Mouse (Mus musculus) layer of hippocampus, adult 9-11 months (tissue): ENCODE results near the gene Dmd.

Experiments used
- DNase-seq: peaks from one replicate; pipeline ENCODE4 v3.0.0; 2022

Gene Dmd

GRCm38 (mm10) chrX:84435608-84436007, 1486.9 kb downstream of the Dmd start:
- DNase-seq, result peak; percentile 17

GRCm38 (mm10) chrX:84436556-84436955, 1487.9 kb downstream of the Dmd start:
- no peak for DNase-seq

GRCm38 (mm10) chrX:84442996-84443395, 1494.3 kb downstream of the Dmd start:
- no peak for DNase-seq

GRCm38 (mm10) chrX:84443985-84444384, 1495.3 kb downstream of the Dmd start:
- no peak for DNase-seq

GRCm38 (mm10) chrX:84444638-84445037, 1496.0 kb downstream of the Dmd start:
- DNase-seq, result no peak

GRCm38 (mm10) chrX:84454473-84454872, 1505.8 kb downstream of the Dmd start:
- DNase-seq, result no peak

- no peak for DNase-seq
Measured at GRCm38 (mm10) chrX:84514650-84515366, 1566.1 kb downstream of the Dmd start.

- no peak for DNase-seq
Measured at GRCm38 (mm10) chrX:84551995-84552394, 1603.3 kb downstream of the Dmd start.

GRCm38 (mm10) chrX:84553441-84553840, 1604.8 kb downstream of the Dmd start:
- no peak for DNase-seq

- no peak for DNase-seq
Measured at GRCm38 (mm10) chrX:84598476-84598875, 1649.8 kb downstream of the Dmd start.

GRCm38 (mm10) chrX:84640446-84640845, 1691.8 kb downstream of the Dmd start:
- DNase-seq, result no peak

GRCm38 (mm10) chrX:84747683-84748082, 1799.0 kb downstream of the Dmd start:
- no peak for DNase-seq

GRCm38 (mm10) chrX:84860012-84860647, 1911.5 kb downstream of the Dmd start:
- DNase-seq, result peak; percentile 52

- no peak for DNase-seq
Measured at GRCm38 (mm10) chrX:84873090-84873489, 1924.4 kb downstream of the Dmd start.

- DNase-seq, result no peak
Measured at GRCm38 (mm10) chrX:84878125-84878524, 1929.5 kb downstream of the Dmd start.

GRCm38 (mm10) chrX:84932715-84933473, 1984.2 kb downstream of the Dmd start:
- DNase-seq, result peak; percentile 7

- no peak for DNase-seq
Measured at GRCm38 (mm10) chrX:84960557-84960956, 2011.9 kb downstream of the Dmd start.

- DNase-seq, result no peak
Measured at GRCm38 (mm10) chrX:84960972-84961371, 2012.3 kb downstream of the Dmd start.

GRCm38 (mm10) chrX:85008304-85008703, 2059.6 kb downstream of the Dmd start:
- no peak for DNase-seq

- DNase-seq, result no peak
Measured at GRCm38 (mm10) chrX:85041466-85042058, 2092.9 kb downstream of the Dmd start.

GRCm38 (mm10) chrX:85046631-85047030, 2098.0 kb downstream of the Dmd start:
- no peak for DNase-seq

- peak; percentile 12 for DNase-seq
Measured at GRCm38 (mm10) chrX:85048141-85049110, 2099.8 kb downstream of the Dmd start.
